Mouse (Mus musculus) kidney, postnatal 0 days (tissue): ENCODE measurements around the gene Tnr. TPM values are rescaled to one million over a fixed set of nuclear protein-coding genes. Genes with fewer than 3 reads are reported as not detected.

Source experiments
- ATAC-seq: fragments of 200-750 bp; cut with Nextera tagmentation; replicated peaks from 2 replicates; pipeline ENCODE4 v1.8.0; 2017; ENCODE audit warnings: low read depth, moderate number of reproducible peaks, moderate TSS enrichment, moderate library complexity; ENCODE audit not compliant: low FRiP score
- DNase-seq: peaks from one replicate; pipeline ENCODE4 v3.0.0-alpha.2; 2016; ENCODE audit warnings: low spot score
- H3K27ac ChIP-seq: fragments of 300-500 bp; sonication (generic); 2 replicates; pipeline ENCODE4 v1.5.1; 2014; ENCODE audit warnings: mild to moderate bottlenecking
- H3K27me3 ChIP-seq: fragments of 300-500 bp; sonication (generic); 2 replicates; pipeline ENCODE4 v1.6.1; 2014; ENCODE audit warnings: low read length, mixed read lengths; ENCODE audit not compliant: insufficient read depth
- H3K36me3 ChIP-seq: fragments of 300-500 bp; sonication (generic); 2 replicates; pipeline ENCODE4 v1.6.1; 2014; ENCODE audit warnings: low read length, mixed read lengths; ENCODE audit not compliant: insufficient read depth
- H3K4me1 ChIP-seq: fragments of 300-500 bp; sonication (generic); replicated peaks from 2 replicates; pipeline ENCODE4 v1.6.1; 2014; ENCODE audit warnings: antibody characterized with exemption, low read length, mixed read lengths; ENCODE audit not compliant: insufficient read depth
- H3K4me2 ChIP-seq: fragments of 300-500 bp; sonication (generic); 2 replicates; pipeline ENCODE4 v1.6.1; 2014; ENCODE audit warnings: mild to moderate bottlenecking, low read length, moderate library complexity, mixed read lengths
- H3K4me3 ChIP-seq: fragments of 300-500 bp; sonication (generic); replicated peaks from 2 replicates; pipeline ENCODE4 v1.5.1; 2014; ENCODE audit warnings: low read depth, low read length
- H3K9ac ChIP-seq: fragments of 300-500 bp; sonication (generic); 2 replicates; pipeline ENCODE4 v1.6.1; 2014; ENCODE audit warnings: low read depth, low read length
- H3K9me3 ChIP-seq: fragments of 300-500 bp; sonication (generic); replicated peaks from 2 replicates; pipeline ENCODE4 v1.6.1; 2016; ENCODE audit warnings: low read length, inconsistent platforms, mixed read lengths
- CTCF ChIP-seq: IDR thresholded peaks from 2 replicates; pipeline ENCODE4 v1.5.1; 2016; ENCODE audit warnings: antibody characterized with exemption, low read depth, mild to moderate bottlenecking, moderate library complexity
- WGBS: fragments of 180-500 bp; shearing (Covaris S2); extraction: QIAGEN DNeasy Blood & Tissue Kit; methylation state at CpG from one replicate; pipeline ENCODE4 v1.1.7; 2014; 5-methylcytosine and 5-hydroxymethylcytosine counted together
- polyA plus RNA-seq: library from polyadenylated mRNA; unstranded; fragments of >200 nt; fragmentation: Nextera tagmentation; extraction: Ambion mirVana; gene quantifications from 2 replicates; pipeline ENCODE4 v1.2.1, GENCODE M21; 2015

Gene Tnr
- polyA plus RNA-seq, 1 experiment from 2014 or later = not detected

DNA sequence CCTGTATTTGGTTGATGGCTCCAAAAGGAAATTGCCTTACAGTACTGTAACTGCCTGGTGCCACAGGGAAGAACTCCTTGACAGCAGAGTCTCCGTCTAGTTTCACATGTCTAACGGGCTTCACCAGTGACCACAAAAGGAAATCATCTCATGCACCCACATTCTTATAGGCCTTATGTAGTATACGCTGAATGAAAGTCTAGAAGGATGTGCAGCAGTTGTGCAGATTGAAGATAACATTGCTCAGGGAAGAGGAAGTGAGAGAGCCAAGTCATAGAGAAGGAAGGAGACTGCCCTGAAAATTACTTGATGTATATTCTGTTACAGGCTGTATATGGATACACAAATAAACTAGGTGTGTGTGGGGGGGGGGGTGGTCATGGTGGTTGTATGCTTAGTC is 211.5 kb downstream of the Tnr start:
- Histone ChIP-seq H3K4me3 (no peak overlapping the region), H3K36me3 (no peaks in the 10 kb centered on the region), H3K4me1 (no peaks in the 10 kb centered on the region), H3K27ac (no peak overlapping the region), H3K4me2 (no peak overlapping the region), H3K27me3 (no peaks in the 10 kb centered on the region), H3K9ac (no peak overlapping the region), H3K9me3 (no peaks in the 10 kb centered on the region)
- TF ChIP-seq CTCF = no peak
- no peak for DNase-seq
- no peak for ATAC-seq
- WGBS = 77% methylated on average over 3 of the region's 3 CpGs

DNA sequence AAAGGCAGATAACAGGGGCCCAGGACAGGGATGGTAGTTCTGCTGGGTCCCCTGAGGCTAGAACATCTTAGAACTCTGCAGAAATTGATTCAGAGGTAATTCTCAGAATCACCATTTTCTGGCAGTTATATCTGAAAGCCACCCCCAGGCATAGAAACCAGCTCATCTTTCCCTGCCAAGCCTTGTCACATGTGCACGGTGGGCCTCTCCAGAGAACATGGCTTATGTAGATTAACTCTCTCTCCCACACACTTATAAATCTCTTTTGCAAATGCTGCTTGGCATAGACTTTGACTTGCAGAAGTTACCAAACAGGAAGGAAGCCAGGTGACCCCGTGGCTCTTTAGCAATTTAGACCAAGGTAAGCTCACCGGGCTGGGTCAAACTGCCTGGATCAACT is 215.9 kb downstream of the Tnr start:
- H3K4me1 ChIP-seq = no peaks in the 10 kb centered on the region
- H3K27me3 ChIP-seq = no peaks in the 10 kb centered on the region
- no peak overlapping the region for H3K27ac ChIP-seq
- H3K36me3 ChIP-seq = no peaks in the 10 kb centered on the region
- no peak for DNase-seq
- TF ChIP-seq CTCF = no peak
- 18% methylated on average over 3 of the region's 3 CpGs for WGBS
- H3K9ac ChIP-seq = no peak overlapping the region
- no peak overlapping the region for H3K4me2 ChIP-seq
- no peaks in the 10 kb centered on the region for H3K9me3 ChIP-seq
- no peak overlapping the region for H3K4me3 ChIP-seq
- ATAC-seq = no peak

DNA sequence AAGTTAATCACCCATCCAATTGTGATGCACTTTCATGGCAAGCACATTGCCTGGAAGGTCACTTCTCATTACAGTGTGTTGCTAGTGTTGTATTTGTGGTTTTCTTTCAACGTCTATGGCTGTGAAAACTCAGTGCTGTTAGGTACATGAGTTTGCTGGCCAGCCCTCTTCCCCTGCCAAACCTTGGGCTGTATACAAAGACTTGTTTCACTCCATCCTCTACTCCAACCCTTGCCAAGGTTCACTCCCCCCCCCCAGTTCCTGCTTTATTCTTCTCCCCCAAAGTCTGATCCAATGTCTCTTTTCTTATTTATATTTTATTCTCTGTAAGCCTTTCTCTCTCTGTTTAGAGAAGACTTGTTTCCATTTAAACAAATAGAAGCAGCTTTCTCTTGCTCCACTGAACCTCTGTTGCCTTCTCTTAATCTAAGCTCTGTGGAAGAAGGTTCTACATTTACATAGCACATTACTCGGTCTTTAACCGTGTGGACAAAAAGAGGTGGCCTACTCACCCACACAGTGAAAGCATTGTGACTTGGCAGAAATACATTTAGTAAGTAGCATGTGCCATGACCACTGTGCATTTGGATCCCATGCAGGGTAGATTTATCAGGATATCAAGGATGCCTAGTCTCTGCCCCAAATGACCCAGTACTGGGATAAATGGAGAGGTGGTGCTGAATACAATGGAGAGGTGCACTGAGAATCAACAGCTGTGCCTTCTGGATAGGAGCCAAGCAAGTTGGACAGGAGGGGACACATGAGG is 217.9 kb downstream of the Tnr start:
- no peak for TF ChIP-seq CTCF
- 45% methylated on average over 3 of the region's 3 CpGs for WGBS

DNA sequence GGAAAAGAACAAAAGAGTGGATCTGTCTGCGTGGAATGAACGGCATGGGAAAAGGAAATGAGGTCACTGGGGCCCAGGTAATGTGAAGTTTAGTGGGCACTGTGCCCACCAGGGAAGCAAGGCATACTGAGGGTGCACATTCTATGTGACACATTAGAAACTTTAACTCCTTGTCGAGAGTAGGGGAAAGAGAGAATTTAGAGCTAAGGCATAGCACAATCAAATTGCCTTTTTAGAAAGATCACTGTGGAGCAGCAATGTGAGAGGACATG is 218.4 kb downstream of the Tnr start:
- no peaks in the 10 kb centered on the region for H3K9me3 ChIP-seq
- H3K4me1 ChIP-seq = no peaks in the 10 kb centered on the region
- no peak overlapping the region for H3K27ac ChIP-seq
- WGBS = 41% methylated on average over 3 of the region's 3 CpGs
- ATAC-seq (no peak), DNase-seq (no peak)
- no peak overlapping the region for H3K9ac ChIP-seq
- H3K4me2 ChIP-seq = no peak overlapping the region
- H3K4me3 ChIP-seq = no peak overlapping the region
- TF ChIP-seq CTCF = no peak
- H3K36me3 ChIP-seq = no peaks in the 10 kb centered on the region
- no peaks in the 10 kb centered on the region for H3K27me3 ChIP-seq

More for the DNA sequence above, 217.9 kb downstream of the Tnr start:
- Histone ChIP-seq H3K36me3 (no peaks in the 10 kb centered on the region), H3K4me3 (no peak overlapping the region), H3K4me2 (no peak overlapping the region), H3K27ac (no peak overlapping the region), H3K4me1 (no peaks in the 10 kb centered on the region), H3K9ac (no peak overlapping the region), H3K9me3 (no peaks in the 10 kb centered on the region), H3K27me3 (no peaks in the 10 kb centered on the region)
- no peak for DNase-seq
- no peak for ATAC-seq

DNA sequence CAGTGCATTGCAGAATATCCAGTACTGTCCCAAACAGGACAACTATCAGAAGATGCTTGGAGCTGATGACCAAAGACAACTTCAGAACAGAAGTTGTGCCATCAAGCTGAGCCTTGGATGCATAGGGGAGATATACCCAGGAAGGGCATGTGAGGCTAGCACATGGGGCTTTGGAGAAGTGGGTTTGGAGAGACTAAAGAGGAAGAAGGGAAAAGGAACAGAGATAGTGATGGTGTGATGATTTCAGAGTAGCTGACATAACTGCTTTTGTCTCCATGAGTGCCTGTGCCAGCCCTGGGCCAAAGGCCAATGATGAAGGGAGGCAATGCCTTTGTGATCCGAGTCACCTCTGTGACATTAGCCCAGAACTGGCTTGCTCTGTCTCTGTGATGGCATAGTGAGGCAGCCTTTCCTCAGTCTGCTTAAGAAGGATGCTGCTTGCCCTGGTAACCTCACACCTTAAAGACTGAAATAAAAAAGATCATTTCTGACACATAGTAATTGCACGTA is 220.2 kb downstream of the Tnr start:
- H3K27ac ChIP-seq = no peak overlapping the region
- WGBS = 95% methylated on average over 2 of the region's 2 CpGs
- no peak for ATAC-seq
- no peak for DNase-seq
- no peak overlapping the region for H3K4me3 ChIP-seq
- H3K4me1 ChIP-seq = no peaks in the 10 kb centered on the region
- H3K9ac ChIP-seq = no peak overlapping the region
- H3K9me3 ChIP-seq = no peaks in the 10 kb centered on the region
- no peaks in the 10 kb centered on the region for H3K36me3 ChIP-seq
- TF ChIP-seq CTCF = no peak
- no peak overlapping the region for H3K4me2 ChIP-seq
- no peaks in the 10 kb centered on the region for H3K27me3 ChIP-seq

DNA sequence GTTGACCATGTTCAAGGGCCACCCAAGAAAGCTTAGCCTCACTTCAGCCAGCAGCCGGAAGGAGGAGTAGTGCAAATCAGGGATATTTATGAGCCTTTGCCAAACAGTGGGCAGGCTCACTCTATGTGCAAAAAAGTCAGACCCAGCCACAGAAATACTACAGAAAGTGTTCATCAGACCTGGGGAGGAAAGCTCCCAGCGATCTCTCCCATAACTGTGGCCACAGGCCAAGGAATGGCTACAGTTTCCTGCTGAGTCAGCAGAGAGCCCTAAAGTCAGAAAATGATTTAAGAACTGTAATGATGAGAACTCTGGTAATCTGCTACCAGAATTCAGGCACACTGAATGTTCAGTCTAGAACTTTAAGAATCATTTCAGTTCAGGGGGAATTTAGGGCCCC is 221.7 kb downstream of the Tnr start:
- H3K4me2 ChIP-seq = no peak overlapping the region
- ATAC-seq (no peak), DNase-seq (no peak)
- H3K4me1 ChIP-seq = no peaks in the 10 kb centered on the region
- H3K9ac ChIP-seq = no peak overlapping the region
- no peak overlapping the region for H3K27ac ChIP-seq
- no peak for TF ChIP-seq CTCF
- no peaks in the 10 kb centered on the region for H3K36me3 ChIP-seq
- no peak overlapping the region for H3K4me3 ChIP-seq
- no peaks in the 10 kb centered on the region for H3K27me3 ChIP-seq
- WGBS = 30% methylated on average over 2 of the region's 2 CpGs
- no peaks in the 10 kb centered on the region for H3K9me3 ChIP-seq

DNA sequence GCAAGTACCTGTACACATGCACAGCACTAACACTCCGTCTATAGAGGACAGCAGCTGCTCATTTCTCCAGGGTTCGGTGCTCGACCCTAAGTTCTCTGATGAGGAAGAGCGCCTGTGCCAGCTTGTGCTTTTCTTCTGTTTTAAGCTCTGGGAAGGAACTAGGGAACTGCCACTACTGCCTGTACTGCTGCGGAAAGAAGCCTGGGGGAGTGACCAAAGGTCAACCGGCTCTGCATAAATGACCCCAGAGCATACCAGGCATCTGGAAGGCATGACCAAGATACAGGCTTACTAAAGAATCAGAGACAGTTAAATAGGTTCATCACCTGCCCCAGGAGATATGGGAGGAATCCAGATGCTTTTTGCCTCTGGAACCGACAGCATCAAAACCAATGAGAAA is 224.4 kb downstream of the Tnr start:
- H3K9ac ChIP-seq = no peak overlapping the region
- H3K9me3 ChIP-seq = no peaks in the 10 kb centered on the region
- no peak overlapping the region for H3K27ac ChIP-seq
- no peak overlapping the region for H3K4me2 ChIP-seq
- H3K4me3 ChIP-seq = no peak overlapping the region
- no peak for TF ChIP-seq CTCF
- H3K36me3 ChIP-seq = no peaks in the 10 kb centered on the region
- no peaks in the 10 kb centered on the region for H3K4me1 ChIP-seq
- WGBS = 46% methylated on average over 7 of the region's 7 CpGs
- no peaks in the 10 kb centered on the region for H3K27me3 ChIP-seq
- peak; percentile 28 for DNase-seq
- peak; percentile 36; the same call in 1 of the 2 replicates for ATAC-seq
